Mouse (Mus musculus) liver, embryonic 14.5 days (tissue): ENCODE results near the gene Gm16181. TPM values are rescaled to one million over a fixed set of nuclear protein-coding genes. Genes with fewer than 3 reads are reported as not detected.

Source experiments
- ATAC-seq: fragments of 200-750 bp; cut with Nextera tagmentation; 2 replicates; pipeline ENCODE4 v1.8.0; 2017; ENCODE audit warnings: moderate number of reproducible peaks, mild to moderate bottlenecking, moderate library complexity; ENCODE audit not compliant: insufficient read depth
- DNase-seq, 3 experiments: peaks; one replicate each; pipeline ENCODE4 v3.0.0-alpha.2; 2012 to 2013; ENCODE audit warnings: low read depth in 3 of 3, low spot score in 3 of 3
- H3K27ac ChIP-seq: fragments of 300-500 bp; sonication (generic); 2 replicates; pipeline ENCODE4 v1.5.1; 2014; ENCODE audit warnings: moderate library complexity, mild to moderate bottlenecking, control low read depth, inconsistent platforms
- H3K27me3 ChIP-seq: fragments of 300-500 bp; sonication (generic); 2 replicates; pipeline ENCODE4 v1.6.1; 2014; ENCODE audit warnings: mild to moderate bottlenecking, low read length, moderate library complexity; ENCODE audit not compliant: control insufficient read depth, insufficient read depth
- H3K36me3 ChIP-seq: fragments of 300-500 bp; sonication (generic); replicated peaks from 2 replicates; pipeline ENCODE4 v1.6.1; 2014; ENCODE audit warnings: low read depth; ENCODE audit not compliant: control insufficient read depth, insufficient read depth
- H3K4me1 ChIP-seq, 2 experiments: fragments of 200-500 bp in 1 of 2; fragments of 300-500 bp in 1 of 2; sonication (generic) in 1 of 2; replicated peaks; 2 replicates each; pipeline ENCODE4 v1.6.1; 2012 to 2014; ENCODE audit warnings: antibody characterized with exemption in 1 of 2, inconsistent platforms in 1 of 2, low read length in 1 of 2; ENCODE audit not compliant: control insufficient read depth in 2 of 2, insufficient read depth in 2 of 2
- H3K4me2 ChIP-seq: fragments of 300-500 bp; sonication (generic); 2 replicates; pipeline ENCODE4 v1.6.1; 2014; ENCODE audit warnings: low read depth, mild to moderate bottlenecking, control low read depth, moderate library complexity
- H3K4me3 ChIP-seq, 2 experiments: fragments of 200-500 bp in 1 of 2; fragments of 300-500 bp in 1 of 2; sonication (generic) in 1 of 2; 2 replicates each; pipeline ENCODE4 v1.5.1; 2012 to 2014; ENCODE audit warnings: low read depth in 2 of 2, low read length in 2 of 2, mild to moderate bottlenecking in 2 of 2, control low read depth in 1 of 2, inconsistent platforms in 1 of 2, moderate library complexity in 1 of 2; ENCODE audit not compliant: insufficient read depth in 1 of 2
- H3K9ac ChIP-seq: fragments of 300-500 bp; sonication (generic); replicated peaks from 2 replicates; pipeline ENCODE4 v1.6.1; 2014; ENCODE audit warnings: mild to moderate bottlenecking, control low read depth, moderate library complexity
- H3K9me3 ChIP-seq: fragments of 300-500 bp; sonication (generic); 2 replicates; pipeline ENCODE4 v1.6.1; 2016; ENCODE audit warnings: low read length, mixed read lengths; ENCODE audit not compliant: control insufficient read depth
- CTCF ChIP-seq: IDR thresholded peaks from 2 replicates; pipeline ENCODE4 v1.5.1; 2016; ENCODE audit warnings: antibody characterized with exemption, low read depth, control low read depth
- EP300 ChIP-seq: IDR thresholded peaks from 2 replicates; pipeline ENCODE4 v1.6.1; 2016; ENCODE audit warnings: antibody characterized with exemption, low read depth
- whole genome bisulfite sequencing: fragments of 180-500 bp; shearing (Covaris S2); extraction: QIAGEN DNeasy Blood & Tissue Kit; methylation state at CpG from one replicate; pipeline ENCODE4 v1.1.7; 2014; ENCODE audit not compliant: insufficient replicate concordance; 5-methylcytosine and 5-hydroxymethylcytosine counted together
- polyA plus RNA-seq, 2 experiments: library from polyadenylated mRNA; depleted of rRNA in 1 of 2; stranded (reverse) in 1 of 2; unstranded in 1 of 2; fragments of >200 nt; fragmentation: Nextera tagmentation in 1 of 2; extraction: Ambion mirVana in 1 of 2; gene quantifications; 2 replicates each; pipeline versions ENCODE4 v1.2.1 to v1.2.3; 2012 to 2014

The Gm16181 gene
- polyA plus RNA-seq, 2 experiments = 0.21 TPM; not detected in 1

DNA sequence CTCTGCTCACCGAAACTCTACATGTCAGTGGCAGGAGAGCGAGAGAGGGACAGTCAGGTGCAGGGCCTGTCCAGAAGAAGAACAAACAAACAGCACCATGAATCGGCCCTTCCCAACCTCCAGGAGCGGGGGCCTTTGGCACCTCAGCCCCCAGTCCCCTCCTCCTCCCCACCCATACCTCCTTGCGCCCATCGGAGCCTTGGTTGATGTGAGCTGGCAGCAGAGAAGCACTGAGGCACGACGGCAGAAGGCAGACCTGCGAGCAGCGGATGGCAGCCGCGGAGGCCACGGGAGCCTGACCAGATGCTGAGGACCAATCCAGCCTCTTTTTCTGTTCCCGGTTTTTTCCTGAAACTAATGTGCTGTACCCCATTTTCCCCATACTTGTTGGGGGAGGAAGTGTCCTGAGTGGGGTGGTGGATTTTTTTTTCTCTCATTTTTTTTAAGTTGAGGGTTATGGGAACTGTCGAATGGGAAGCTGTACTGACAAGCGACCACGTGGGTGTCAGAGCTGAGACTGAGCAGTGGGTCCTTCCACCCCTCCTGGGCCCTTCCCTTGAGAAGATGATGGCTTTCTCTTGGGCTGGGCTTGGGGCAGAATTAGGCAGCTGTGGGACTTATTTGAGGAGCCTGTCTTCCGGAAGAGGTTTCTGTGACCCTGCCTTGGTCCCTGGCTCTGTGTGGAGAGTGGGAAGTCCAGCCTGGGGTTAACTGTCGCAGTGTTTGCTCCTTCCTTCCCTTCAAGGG lies 29.0 kb downstream of the Gm16181 start:
- Histone ChIP-seq H3K9ac (no peak overlapping the region), H3K27ac (no peak overlapping the region), H3K36me3 (peaks cover 89% of the 10 kb centered on the region), H3K4me2 (no peak overlapping the region), H3K9me3 (no peaks in the 10 kb centered on the region), H3K4me3 (no peak overlapping the region), H3K4me1 (peaks cover 0 to 6% of the 10 kb centered on the region in 2 experiments; a peak in 1 of 4 replicates), H3K27me3 (no peaks in the 10 kb centered on the region)
- ATAC-seq (no peak), DNase-seq (no peak)
- TF ChIP-seq EP300 = no peak
- no peak for TF ChIP-seq CTCF
- 86% methylated on average over 19 of the region's 19 CpGs for WGBS

DNA sequence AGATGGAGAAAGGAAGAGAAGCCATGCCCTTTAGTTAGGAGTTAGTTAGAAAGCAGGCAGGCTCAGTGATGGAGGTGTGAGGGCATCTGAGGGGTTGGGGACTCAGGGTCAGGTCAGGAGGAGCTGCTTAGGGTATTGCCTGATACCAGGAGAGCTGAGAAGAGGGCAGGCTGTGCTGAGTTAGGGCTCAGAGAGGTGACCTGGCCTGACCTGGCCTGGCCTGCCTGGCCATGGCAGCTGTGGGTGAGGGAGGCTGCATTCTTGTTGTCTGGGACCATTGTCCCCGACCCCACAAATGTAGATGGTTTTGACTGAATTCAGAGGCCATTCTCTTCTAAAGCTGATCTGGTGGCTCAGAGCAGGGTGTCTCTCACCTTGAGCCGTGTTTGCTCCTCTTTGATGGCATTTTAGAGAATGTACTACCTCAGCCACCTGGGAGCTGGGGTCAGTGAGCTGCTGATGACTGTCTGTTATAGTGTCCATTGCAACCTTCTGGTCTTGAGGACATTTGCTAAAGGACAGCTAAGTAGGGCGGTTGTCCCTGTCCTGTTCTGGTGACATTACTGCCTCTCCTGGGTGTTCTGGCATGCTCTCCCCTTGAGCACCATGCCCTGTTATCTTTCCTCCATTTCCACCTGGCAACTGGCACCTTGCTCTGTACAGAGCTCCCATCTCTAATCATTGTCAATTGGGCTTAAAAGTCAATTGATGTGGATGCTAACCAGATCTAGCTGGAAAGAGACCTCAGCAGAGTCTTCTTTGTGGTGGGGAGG lies 29.9 kb downstream of the Gm16181 start:
- no peak overlapping the region for H3K27ac ChIP-seq
- peaks cover 80% of the 10 kb centered on the region for H3K36me3 ChIP-seq
- H3K9ac ChIP-seq = no peak overlapping the region
- no peak overlapping the region for H3K4me2 ChIP-seq
- TF ChIP-seq EP300 = no peak
- no peak for TF ChIP-seq CTCF
- 92% methylated on average over 3 of the region's 3 CpGs for WGBS
- no peak overlapping the region for H3K4me3 ChIP-seq
- no peaks in the 10 kb centered on the region for H3K9me3 ChIP-seq
- no peaks in the 10 kb centered on the region for H3K4me1 ChIP-seq
- DNase-seq (no peak), ATAC-seq (no peak)
- no peaks in the 10 kb centered on the region for H3K27me3 ChIP-seq

DNA sequence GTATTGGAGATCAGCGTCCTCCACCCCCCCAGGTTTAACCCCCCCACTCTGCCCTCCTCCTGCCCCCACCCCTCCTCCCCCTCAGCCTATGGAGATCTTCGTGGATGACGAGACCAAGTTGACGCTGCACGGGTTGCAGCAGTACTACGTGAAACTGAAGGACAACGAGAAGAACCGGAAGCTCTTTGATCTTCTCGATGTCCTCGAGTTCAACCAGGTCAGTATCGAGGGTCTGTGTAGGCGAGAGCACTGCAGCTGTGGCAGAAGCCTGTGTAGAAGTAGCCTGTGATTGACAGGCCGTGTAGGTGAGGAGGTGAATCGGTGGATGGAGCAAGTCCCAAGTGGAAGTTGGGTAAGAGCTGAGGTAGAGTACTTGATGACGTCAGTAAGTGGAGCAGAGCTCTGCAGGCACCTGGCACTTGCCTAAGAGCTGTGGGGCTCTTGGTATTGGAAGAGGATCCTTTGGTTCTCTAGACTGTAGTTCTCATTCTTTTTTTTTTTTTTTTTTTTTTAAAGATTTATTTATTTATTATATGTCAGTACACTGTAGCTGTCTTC lies 30.6 kb downstream of the Gm16181 start:
- no peak for ATAC-seq
- Histone ChIP-seq H3K4me1 (no peaks in the 10 kb centered on the region), H3K27ac (no peak overlapping the region), H3K27me3 (no peaks in the 10 kb centered on the region), H3K4me3 (no peak overlapping the region), H3K9me3 (no peaks in the 10 kb centered on the region), H3K4me2 (no peak overlapping the region), H3K9ac (no peak overlapping the region), H3K36me3 (peaks cover 72% of the 10 kb centered on the region)
- TF ChIP-seq EP300 (no peak), CTCF (no peak)
- no peak for DNase-seq
- 86% methylated on average over 15 of the region's 15 CpGs for WGBS

DNA sequence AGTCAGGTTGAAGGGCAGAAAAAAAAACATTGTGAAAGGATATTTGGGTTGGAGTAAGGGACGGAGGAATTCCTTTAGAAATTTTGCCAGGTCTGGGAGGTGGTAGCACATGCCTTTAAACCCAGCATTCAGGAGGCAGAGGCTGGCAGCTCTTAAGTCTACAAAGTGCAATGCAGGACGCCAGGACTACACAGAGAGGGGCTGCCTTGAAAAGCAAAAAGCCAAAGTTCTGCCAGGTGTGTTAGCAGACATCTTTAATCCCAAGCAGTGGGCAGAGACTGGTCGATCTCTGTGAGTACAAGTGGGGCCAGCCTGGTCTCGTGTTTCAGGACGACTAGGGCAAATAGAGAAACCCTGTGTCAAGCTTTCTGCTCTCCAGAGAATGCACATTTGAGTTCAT lies 31.3 kb downstream of the Gm16181 start:
- H3K4me1 ChIP-seq = peaks cover 0 to under 1% of the 10 kb centered on the region in 2 experiments; a peak in 2 of 4 replicates
- H3K4me3 ChIP-seq = no peak overlapping the region
- no peak overlapping the region for H3K27ac ChIP-seq
- ATAC-seq (no peak), DNase-seq (no peak)
- WGBS = 82% methylated on average over 5 of the region's 5 CpGs
- H3K4me2 ChIP-seq = no peak overlapping the region
- no peaks in the 10 kb centered on the region for H3K9me3 ChIP-seq
- no peak overlapping the region for H3K9ac ChIP-seq
- TF ChIP-seq EP300 = no peak
- TF ChIP-seq CTCF = no peak
- peaks cover 65% of the 10 kb centered on the region for H3K36me3 ChIP-seq
- no peaks in the 10 kb centered on the region for H3K27me3 ChIP-seq
